Mouse (Mus musculus) neural tube, embryonic 12.5 days (tissue): ENCODE measurements around the gene Aff3. TPM values are rescaled to one million over a fixed set of nuclear protein-coding genes. Genes with fewer than 3 reads are reported as not detected.
A peak's percentile ranks its signal among the peaks of the same experiment; 100 is the strongest.

Source experiments
- ATAC-seq: fragments of 200-750 bp; cut with Nextera tagmentation; 2 replicates; pipeline ENCODE4 v1.8.0; 2017; ENCODE audit warnings: low read depth, mild to moderate bottlenecking, moderate TSS enrichment, moderate library complexity; ENCODE audit not compliant: low FRiP score
- H3K27ac ChIP-seq: fragments of 300-500 bp; sonication (generic); 2 replicates; pipeline ENCODE4 v1.5.1; 2016
- H3K27me3 ChIP-seq: fragments of 300-500 bp; sonication (generic); replicated peaks from 2 replicates; pipeline ENCODE4 v1.6.1; 2016; ENCODE audit warnings: mild to moderate bottlenecking
- H3K36me3 ChIP-seq: fragments of 300-500 bp; sonication (generic); 2 replicates; pipeline ENCODE4 v1.6.1; 2016; ENCODE audit warnings: mild to moderate bottlenecking
- H3K4me1 ChIP-seq: fragments of 300-500 bp; sonication (generic); 2 replicates; pipeline ENCODE4 v1.6.1; 2016
- H3K4me2 ChIP-seq: fragments of 300-500 bp; sonication (generic); replicated peaks from 2 replicates; pipeline ENCODE4 v1.6.1; 2016; ENCODE audit warnings: mild to moderate bottlenecking
- H3K4me3 ChIP-seq: fragments of 300-500 bp; sonication (generic); 2 replicates; pipeline ENCODE4 v1.5.1; 2016
- H3K9ac ChIP-seq: fragments of 300-500 bp; sonication (generic); 2 replicates; pipeline ENCODE4 v1.6.1; 2016; ENCODE audit warnings: mild to moderate bottlenecking
- H3K9me3 ChIP-seq: fragments of 300-500 bp; sonication (generic); 2 replicates; pipeline ENCODE4 v1.6.1; 2016; ENCODE audit warnings: mild to moderate bottlenecking
- WGBS: fragments of 180-500 bp; shearing (Covaris S2); methylation state at CpG from one replicate; pipeline ENCODE4 v1.1.7; 2016; 5-methylcytosine and 5-hydroxymethylcytosine counted together
- polyA plus RNA-seq: library from polyadenylated mRNA; unstranded; fragments of >200 nt; fragmentation: Nextera tagmentation; extraction: Ambion mirVana; gene quantifications from 2 replicates; pipeline ENCODE4 v1.2.1, GENCODE M21; 2016

The Aff3 gene
- polyA plus RNA-seq, 1 experiment from 2014 or later: 37.7 TPM

DNA sequence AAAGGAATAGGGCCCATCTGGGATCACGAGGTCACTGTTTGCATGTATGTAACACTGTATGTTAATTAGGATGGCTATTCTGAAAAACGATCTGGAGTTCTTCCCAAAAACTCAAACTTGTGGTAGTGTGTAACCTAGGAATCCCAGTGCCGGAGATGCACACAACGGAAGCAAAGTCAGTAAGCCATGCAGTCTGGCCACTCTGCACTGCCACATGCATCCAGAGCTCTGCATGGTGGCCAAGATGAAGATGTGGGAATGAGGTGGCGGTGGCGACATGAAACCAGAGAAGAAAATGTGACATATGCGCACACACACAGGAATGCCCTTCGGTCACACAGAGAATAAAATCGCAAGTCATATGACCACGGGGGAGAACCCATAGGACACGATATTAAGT lies 143.1 kb downstream of the Aff3 start:
- Histone ChIP-seq H3K27ac (no peak overlapping the region), H3K9ac (no peak overlapping the region), H3K27me3 (no peaks in the 10 kb centered on the region), H3K4me2 (no peak overlapping the region), H3K9me3 (no peaks in the 10 kb centered on the region), H3K4me3 (no peak overlapping the region), H3K4me1 (no peaks in the 10 kb centered on the region), H3K36me3 (peaks cover 28% of the 10 kb centered on the region)
- no peak for ATAC-seq
- WGBS: 96% methylated on average over 11 of the region's 11 CpGs

DNA sequence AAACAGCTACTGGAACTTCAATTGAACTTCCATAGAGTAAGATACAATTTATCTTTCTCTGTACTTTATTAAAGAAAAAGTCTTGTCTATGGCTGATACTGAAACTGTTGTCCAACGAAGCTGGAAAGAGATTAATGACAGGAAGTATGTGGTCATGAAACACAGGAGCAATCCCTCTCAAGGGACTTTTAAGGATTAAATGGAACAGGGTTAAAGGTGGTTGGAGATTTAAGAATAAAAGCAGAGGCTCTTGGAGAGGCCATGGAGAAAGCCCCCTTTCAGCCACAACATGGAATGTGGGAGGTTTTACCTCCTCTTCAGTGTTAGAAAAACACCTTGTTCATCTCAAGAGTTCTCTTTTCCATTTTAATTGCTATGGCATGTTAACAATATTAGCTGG lies 148.5 kb downstream of the Aff3 start:
- no peaks in the 10 kb centered on the region for H3K9me3 ChIP-seq
- no peak overlapping the region for H3K4me2 ChIP-seq
- H3K4me1 ChIP-seq: peaks cover 18% of the 10 kb centered on the region
- H3K27ac ChIP-seq: no peak overlapping the region
- H3K27me3 ChIP-seq: no peaks in the 10 kb centered on the region
- H3K4me3 ChIP-seq: no peak overlapping the region
- H3K9ac ChIP-seq: no peak overlapping the region
- WGBS: 49% methylated on average over 1 of the region's 1 CpGs
- H3K36me3 ChIP-seq: peaks cover 2% of the 10 kb centered on the region; the same call in 1 of the 2 replicates
- no peak for ATAC-seq

DNA sequence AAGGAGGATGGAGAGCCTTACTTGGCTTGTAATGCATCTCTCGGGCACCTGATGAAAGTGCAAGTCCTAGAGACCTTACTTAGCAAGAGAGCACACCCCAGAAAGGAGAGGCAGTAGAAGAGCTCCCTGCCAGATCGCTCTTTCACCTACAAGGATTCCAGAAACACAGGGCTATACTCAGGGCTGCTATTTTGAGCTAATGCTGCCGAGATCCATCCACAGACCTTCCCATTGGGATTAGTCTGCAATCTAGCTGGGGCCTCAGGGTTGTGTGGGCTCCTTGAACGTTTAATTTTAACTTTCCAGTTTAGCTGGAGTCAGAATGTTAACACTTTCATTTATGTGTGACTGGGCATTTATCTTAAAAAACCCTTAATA lies 150.1 kb downstream of the Aff3 start:
- Histone ChIP-seq H3K36me3 (no peaks in the 10 kb centered on the region), H3K27me3 (no peaks in the 10 kb centered on the region), H3K27ac (no peak overlapping the region), H3K9me3 (no peaks in the 10 kb centered on the region), H3K4me3 (no peak overlapping the region), H3K9ac (no peak overlapping the region), H3K4me2 (no peak overlapping the region), H3K4me1 (peaks cover 23% of the 10 kb centered on the region)
- ATAC-seq: no peak
- WGBS: 39% methylated on average over 4 of the region's 4 CpGs

DNA sequence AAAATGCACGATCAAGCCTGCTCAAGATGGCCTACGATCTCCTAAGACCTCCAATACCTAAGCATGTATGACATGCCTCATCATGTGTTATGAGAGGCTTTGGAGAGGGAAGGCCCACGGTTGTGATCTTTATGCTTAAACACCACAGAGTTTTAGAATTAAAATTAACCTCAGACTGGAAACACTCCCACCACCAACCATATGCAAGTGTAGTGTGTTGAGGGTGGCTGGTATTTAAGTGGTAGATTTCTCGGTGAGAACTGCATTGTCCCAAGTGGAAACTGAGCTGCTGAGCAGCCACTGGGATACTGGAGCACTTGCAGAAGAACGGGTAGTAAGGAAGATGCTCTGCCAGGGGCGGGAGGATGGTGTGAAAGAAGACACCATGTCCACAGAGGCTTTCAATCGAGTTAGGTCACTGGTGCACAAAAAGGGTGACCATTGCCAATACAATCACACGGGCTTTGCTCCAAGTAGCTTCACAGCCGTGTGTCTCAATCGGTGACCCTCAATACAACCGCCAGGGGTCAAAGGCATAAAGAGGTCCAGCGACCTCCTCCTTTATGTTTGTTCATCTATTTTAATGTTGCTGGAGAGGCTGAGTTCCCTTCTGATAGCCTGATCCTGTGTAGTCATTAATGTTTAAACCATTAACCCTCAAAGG lies 150.7 kb downstream of the Aff3 start:
- Histone ChIP-seq H3K9me3 (no peaks in the 10 kb centered on the region), H3K36me3 (no peaks in the 10 kb centered on the region), H3K9ac (no peak overlapping the region), H3K27me3 (no peaks in the 10 kb centered on the region), H3K4me2 (no peak overlapping the region), H3K4me1 (peaks cover 26% of the 10 kb centered on the region), H3K4me3 (no peak overlapping the region), H3K27ac (no peak overlapping the region)
- ATAC-seq: no peak
- WGBS: 44% methylated on average over 12 of the region's 12 CpGs

DNA sequence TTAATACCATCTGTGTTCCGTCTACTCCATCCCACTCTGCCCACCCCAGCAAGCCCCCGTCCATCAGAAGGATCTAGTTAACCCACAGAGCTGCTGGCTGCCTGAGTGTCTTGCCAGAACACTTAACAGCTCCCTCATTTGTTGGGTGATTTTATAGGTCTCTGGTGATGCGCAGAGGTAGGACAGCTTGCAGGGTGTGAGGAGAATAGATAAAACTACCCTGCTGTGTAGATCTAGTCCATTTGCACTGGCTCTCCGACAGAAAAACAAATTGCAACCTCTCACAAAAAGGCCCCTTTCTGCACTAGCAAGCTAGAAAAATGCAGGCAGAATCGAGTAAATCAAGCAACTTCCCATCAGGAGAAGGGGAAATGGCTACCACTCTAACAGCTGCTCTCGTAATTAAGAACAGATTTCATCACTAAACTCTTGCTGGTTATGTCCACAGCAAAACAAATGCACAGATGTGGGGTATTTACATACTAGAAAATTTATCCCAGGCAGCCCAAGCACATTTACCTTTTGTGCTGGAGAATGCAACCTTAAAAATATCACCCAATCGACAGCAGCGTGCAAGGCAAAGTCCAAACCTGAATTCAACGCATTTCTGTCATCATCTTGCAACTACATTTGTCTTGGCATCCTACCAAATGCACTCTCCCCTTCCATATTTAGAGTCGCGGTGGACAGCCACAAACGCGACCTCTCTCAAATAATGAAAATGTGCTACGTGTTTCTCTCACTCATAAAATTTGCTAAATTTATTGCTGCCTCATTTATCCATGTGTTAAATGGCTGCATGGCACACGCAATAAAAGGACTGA lies 152.3 kb downstream of the Aff3 start:
- Histone ChIP-seq H3K4me1 (peaks cover 31% of the 10 kb centered on the region), H3K9me3 (no peaks in the 10 kb centered on the region), H3K9ac (no peak overlapping the region), H3K27me3 (no peaks in the 10 kb centered on the region), H3K27ac (peak overlapping the region; percentile 44), H3K4me2 (peak overlapping the region; percentile 28; the same call in 1 of the 2 replicates), H3K36me3 (no peaks in the 10 kb centered on the region), H3K4me3 (no peak overlapping the region)
- peak; percentile 80 for ATAC-seq
- 21% methylated on average over 15 of the region's 15 CpGs for WGBS

DNA sequence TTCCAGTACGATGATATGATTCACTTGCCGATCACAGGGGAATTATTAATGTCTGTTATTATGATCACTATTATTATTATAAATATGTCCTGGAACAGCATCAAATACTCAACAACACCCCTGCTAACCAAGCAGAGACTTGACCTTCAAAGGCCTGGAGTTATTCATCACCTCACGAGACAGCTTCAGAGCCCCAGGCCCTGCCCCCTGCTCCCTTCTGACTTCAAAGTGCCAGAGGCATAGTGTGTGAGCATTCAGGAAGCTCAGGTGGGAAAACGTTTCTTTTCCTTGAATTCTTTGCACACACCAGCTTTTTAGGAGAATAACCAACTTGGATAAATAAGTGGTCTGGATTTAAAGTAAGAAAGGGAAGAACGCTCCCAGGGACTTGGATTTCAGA lies 153.7 kb downstream of the Aff3 start:
- no peaks in the 10 kb centered on the region for H3K9me3 ChIP-seq

DNA sequence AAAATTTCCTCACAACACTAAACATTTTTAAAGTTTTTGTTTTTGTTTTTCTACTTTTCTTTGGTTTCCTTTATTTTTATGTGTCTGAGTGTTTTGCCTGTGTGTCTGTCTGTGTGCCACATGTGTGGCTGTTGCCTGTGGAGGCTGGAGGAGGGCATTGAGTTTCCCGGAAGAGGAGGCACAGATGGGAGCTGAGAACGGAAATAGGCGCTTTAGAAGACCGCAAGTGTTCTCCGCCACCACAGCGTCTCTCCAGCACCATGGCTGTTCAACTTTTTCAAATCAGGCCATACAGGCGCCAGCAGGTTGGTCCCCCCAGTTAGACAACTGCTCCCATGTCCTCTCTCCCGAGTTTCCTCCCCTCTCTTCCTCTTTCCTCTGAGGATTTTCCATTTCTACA lies 155.5 kb downstream of the Aff3 start:
- ATAC-seq: no peak
- no peak overlapping the region for H3K9ac ChIP-seq
- 82% methylated on average over 8 of the region's 8 CpGs for WGBS
- H3K27ac ChIP-seq: no peak overlapping the region
- peaks cover 31% of the 10 kb centered on the region for H3K4me1 ChIP-seq
- no peak overlapping the region for H3K4me2 ChIP-seq
- H3K27me3 ChIP-seq: no peaks in the 10 kb centered on the region
- no peaks in the 10 kb centered on the region for H3K36me3 ChIP-seq
- H3K9me3 ChIP-seq: no peaks in the 10 kb centered on the region
- H3K4me3 ChIP-seq: no peak overlapping the region

More for the DNA sequence above, 153.7 kb downstream of the Aff3 start:
- H3K9ac ChIP-seq: no peak overlapping the region
- H3K27me3 ChIP-seq: no peaks in the 10 kb centered on the region
- H3K4me1 ChIP-seq: peaks cover 31% of the 10 kb centered on the region
- no peak for ATAC-seq
- peak overlapping the region; percentile 66; the same call in 1 of the 2 replicates for H3K27ac ChIP-seq
- WGBS: 50% methylated on average over 5 of the region's 5 CpGs
- peak overlapping the region; percentile 30; the same call in 1 of the 2 replicates for H3K4me2 ChIP-seq
- H3K4me3 ChIP-seq: no peak overlapping the region
- no peaks in the 10 kb centered on the region for H3K36me3 ChIP-seq

DNA sequence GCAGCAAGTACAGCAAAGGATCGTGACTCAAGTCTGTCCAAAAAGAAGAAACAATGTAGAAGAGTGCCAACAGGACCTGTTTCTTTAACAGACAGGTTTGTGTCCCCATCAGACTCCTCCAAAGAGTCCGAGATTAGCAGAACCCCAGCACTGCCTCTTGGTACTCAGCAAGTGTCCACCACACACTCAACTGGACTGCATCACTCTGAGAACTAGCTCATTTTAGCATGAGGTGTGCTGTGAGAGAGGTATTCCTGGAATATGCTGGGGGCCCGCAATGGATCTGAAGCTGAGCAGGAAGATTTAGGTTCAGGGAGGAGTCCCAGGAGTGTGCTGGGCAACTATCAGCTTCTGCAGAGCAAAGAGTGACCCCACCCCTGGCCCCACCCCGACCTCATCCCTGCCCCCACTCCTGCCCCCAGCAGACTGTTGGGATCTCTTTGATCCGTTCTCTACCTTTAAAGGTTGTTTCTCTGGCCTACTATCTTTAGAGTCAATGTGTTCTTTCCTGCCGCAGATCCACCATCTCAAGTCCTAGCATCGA lies 157.0 kb downstream of the Aff3 start:
- Histone ChIP-seq H3K4me1 (peaks cover 35% of the 10 kb centered on the region), H3K36me3 (no peaks in the 10 kb centered on the region), H3K4me3 (no peak overlapping the region), H3K27me3 (no peaks in the 10 kb centered on the region), H3K27ac (no peak overlapping the region), H3K9me3 (no peaks in the 10 kb centered on the region), H3K9ac (no peak overlapping the region), H3K4me2 (no peak overlapping the region)
- ATAC-seq: no peak
- 81% methylated on average over 7 of the region's 7 CpGs for WGBS

DNA sequence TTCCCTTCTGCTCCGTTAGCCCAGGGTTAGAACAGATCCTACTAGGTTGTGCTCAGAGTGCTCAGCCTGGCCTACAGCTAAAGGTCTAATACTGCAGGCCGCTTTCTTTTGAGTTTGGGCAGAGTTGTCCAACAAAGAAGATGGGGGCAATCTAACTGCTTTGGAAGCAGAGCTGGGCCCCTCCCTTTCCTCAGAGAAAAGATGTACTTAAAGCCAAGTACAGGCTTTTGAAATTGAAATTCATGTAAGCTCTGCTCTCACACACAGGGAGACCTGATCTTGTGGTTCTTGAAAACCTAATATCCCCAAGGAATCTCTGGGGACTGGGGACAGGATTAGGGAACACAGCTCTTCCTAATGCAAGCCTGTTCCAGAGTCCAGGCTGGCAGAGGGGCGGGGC lies 158.4 kb downstream of the Aff3 start:
- Histone ChIP-seq H3K4me2 (no peak overlapping the region), H3K27me3 (no peaks in the 10 kb centered on the region), H3K9me3 (no peaks in the 10 kb centered on the region), H3K27ac (no peak overlapping the region), H3K9ac (no peak overlapping the region), H3K4me3 (no peak overlapping the region), H3K36me3 (no peaks in the 10 kb centered on the region), H3K4me1 (peaks cover 32% of the 10 kb centered on the region)
- no peak for ATAC-seq
- 85% methylated on average over 3 of the region's 3 CpGs for WGBS

DNA sequence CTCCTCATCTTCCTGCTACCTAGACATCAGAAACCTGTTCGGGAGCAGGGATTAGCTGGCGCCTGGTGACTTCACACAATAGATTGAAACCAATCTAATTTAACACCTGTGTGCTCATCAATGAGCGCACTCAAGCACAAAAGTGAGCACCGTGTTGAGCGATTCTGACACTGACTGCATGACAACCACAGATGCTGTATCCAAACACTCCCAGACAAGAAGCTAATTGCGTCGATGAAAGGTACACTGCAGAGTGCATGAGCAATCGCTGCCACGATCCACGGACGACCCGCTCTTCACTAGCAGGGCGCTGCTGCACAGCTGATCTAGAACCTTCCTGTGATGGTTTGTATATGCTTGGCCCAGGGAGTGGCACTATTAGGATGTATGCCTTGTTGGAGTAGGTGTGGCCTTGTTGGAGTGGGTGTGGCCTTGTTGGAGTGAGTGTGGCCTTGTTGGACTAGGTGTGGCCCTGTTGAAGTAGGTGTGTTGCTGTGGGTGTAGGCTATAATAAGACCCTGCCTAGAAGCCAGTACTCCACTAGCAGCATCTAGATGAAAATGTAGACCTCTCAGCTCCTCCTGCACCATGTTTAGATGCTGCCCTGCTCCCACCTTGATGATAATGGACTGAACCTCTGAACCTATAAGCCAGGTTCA lies 161.2 kb downstream of the Aff3 start:
- Histone ChIP-seq H3K27ac (no peak overlapping the region), H3K36me3 (no peaks in the 10 kb centered on the region), H3K4me1 (peaks cover 20% of the 10 kb centered on the region; the same call in 1 of the 2 replicates), H3K4me2 (no peak overlapping the region), H3K27me3 (no peaks in the 10 kb centered on the region), H3K4me3 (no peak overlapping the region), H3K9me3 (no peaks in the 10 kb centered on the region), H3K9ac (no peak overlapping the region)
- WGBS: 78% methylated on average over 13 of the region's 13 CpGs
- ATAC-seq: 0 out of 2 replicates have a peak, but pooled peaks have one; percentile 33

DNA sequence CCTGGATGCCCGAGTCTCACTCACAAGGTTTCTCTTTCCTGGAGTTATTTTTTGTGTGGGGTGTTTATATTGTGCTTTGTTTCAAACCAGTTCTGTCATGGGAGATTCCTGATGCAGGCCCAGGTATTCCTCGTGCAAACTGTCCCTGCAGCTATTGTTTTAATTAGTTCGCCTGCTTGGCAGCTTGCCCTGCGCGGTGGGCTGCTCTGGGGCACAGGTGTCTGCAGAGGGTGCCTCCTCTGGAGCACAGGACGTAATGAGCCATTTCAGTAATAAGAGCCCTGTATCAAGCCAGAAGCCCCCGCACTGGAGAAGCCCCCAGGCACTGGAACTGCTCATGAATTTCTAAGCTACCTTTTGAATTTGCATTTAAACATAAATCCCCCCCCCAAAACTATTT lies 162.0 kb downstream of the Aff3 start:
- H3K27me3 ChIP-seq: no peaks in the 10 kb centered on the region
- ATAC-seq: peak; percentile 72; the same call in 1 of the 2 replicates
- no peak overlapping the region for H3K27ac ChIP-seq
- no peaks in the 10 kb centered on the region for H3K36me3 ChIP-seq
- H3K9me3 ChIP-seq: no peaks in the 10 kb centered on the region
- 48% methylated on average over 7 of the region's 7 CpGs for WGBS
- H3K4me3 ChIP-seq: no peak overlapping the region
- H3K4me1 ChIP-seq: peaks cover 21% of the 10 kb centered on the region
- no peak overlapping the region for H3K9ac ChIP-seq
- no peak overlapping the region for H3K4me2 ChIP-seq

DNA sequence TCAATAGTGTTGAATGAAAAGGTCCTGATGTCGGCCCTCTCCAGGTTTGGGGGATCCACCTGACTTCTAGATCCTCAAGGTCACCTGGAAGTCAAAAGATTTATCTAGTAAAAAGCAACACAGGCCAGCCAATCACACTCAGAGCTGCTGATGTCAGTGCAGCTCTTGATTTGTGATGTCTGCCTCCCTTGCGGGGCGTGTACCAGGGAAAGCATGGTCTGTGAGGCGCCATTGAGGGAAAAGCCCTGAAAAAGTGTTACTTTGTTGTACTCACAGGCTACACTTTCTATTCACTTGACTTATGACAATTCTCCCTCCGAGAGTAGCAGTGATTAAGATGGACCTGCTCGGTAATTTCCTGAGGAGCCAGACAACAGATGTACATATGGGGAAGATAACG lies 163.5 kb downstream of the Aff3 start:
- H3K36me3 ChIP-seq: no peaks in the 10 kb centered on the region
- no peak for ATAC-seq
- WGBS: 81% methylated on average over 7 of the region's 7 CpGs
- no peak overlapping the region for H3K4me2 ChIP-seq
- H3K9ac ChIP-seq: no peak overlapping the region
- H3K27ac ChIP-seq: no peak overlapping the region
- no peaks in the 10 kb centered on the region for H3K9me3 ChIP-seq
- no peaks in the 10 kb centered on the region for H3K27me3 ChIP-seq
- peaks cover 31% of the 10 kb centered on the region for H3K4me1 ChIP-seq
- no peak overlapping the region for H3K4me3 ChIP-seq
